In the genomic region with DNA sequence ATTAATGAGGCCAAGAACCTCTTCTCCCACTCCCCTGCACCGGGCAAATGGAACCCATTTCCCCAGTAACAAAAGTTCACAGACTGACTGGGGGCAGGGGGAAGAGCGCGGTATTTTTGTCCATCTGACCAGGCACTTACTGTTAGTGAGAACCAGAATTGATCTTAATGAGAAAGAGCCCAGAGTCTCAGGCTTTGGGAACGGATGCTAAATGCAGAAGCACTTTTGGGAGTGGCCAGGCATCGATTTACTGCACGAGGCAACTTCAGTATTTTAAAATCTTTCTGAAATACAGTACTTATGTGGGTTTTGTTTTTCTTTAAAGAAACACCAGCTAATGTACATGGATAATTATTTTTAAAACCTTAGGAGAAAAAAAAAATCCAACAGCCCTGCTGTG, we compare ENCODE assay signal across 25 mouse cellular contexts.
"Had no signal": no experiment of that assay in that cellular context is flagged by ENCODE, and none has a peak within 500 bp of the region (broad histone marks: within the 10 kb centered on the region; RNA-seq: fewer than 3 reads in every experiment).

No protein-coding gene starts in this region.

- ATAC-seq: hindbrain, postnatal 0 days; intestine, embryonic 16.5 days had no signal

- H3K9me3 ChIP-seq: heart, embryonic 13.5 days; heart, embryonic 15.5 days; hindbrain, embryonic 13.5 days; hindbrain, embryonic 15.5 days; kidney, embryonic 15.5 days; limb, embryonic 13.5 days; limb, embryonic 15.5 days had no signal

- DNase-seq: gastrocnemius, postnatal 14 days; gastrocnemius, postnatal 36 days; heart, postnatal 14 days; heart, postnatal 36 days; kidney, adult 11 months; kidney, adult 2 months; kidney, adult 9 months; kidney, postnatal 14 days; kidney, postnatal 36 days; layer of hippocampus, adult 9-11 months; layer of hippocampus, postnatal 36 days; left cerebral cortex, postnatal 4 days had no signal

- H3K4me1 ChIP-seq: hindbrain, embryonic 15.5 days; kidney, embryonic 15.5 days; limb, embryonic 13.5 days; limb, embryonic 15.5 days had no signal

- H3K27ac ChIP-seq: heart, adult 2 months; heart, embryonic 13.5 days; heart, embryonic 15.5 days; hindbrain, embryonic 13.5 days; hindbrain, embryonic 15.5 days; hindbrain, postnatal 0 days; kidney, embryonic 15.5 days; kidney, postnatal 0 days; limb, embryonic 13.5 days; limb, embryonic 15.5 days; liver, embryonic 14.5 days had no signal

- H3K4me2 ChIP-seq: heart, embryonic 13.5 days; heart, embryonic 15.5 days; hindbrain, embryonic 13.5 days; hindbrain, embryonic 15.5 days; kidney, embryonic 15.5 days; limb, embryonic 13.5 days; limb, embryonic 15.5 days; liver, embryonic 11.5 days had no signal

- H3K4me3 ChIP-seq: heart, adult 2 months; heart, embryonic 13.5 days; heart, embryonic 15.5 days; hindbrain, embryonic 13.5 days; hindbrain, embryonic 15.5 days; kidney, embryonic 15.5 days; limb, embryonic 13.5 days; limb, embryonic 15.5 days had no signal

- H3K36me3 ChIP-seq: heart, embryonic 13.5 days; heart, embryonic 15.5 days; hindbrain, embryonic 13.5 days; hindbrain, embryonic 15.5 days; kidney, embryonic 15.5 days; limb, embryonic 13.5 days; limb, embryonic 15.5 days had no signal

- H3K9ac ChIP-seq: heart, embryonic 13.5 days; heart, embryonic 15.5 days; hindbrain, embryonic 13.5 days; hindbrain, embryonic 15.5 days; kidney, embryonic 15.5 days; limb, embryonic 13.5 days; limb, embryonic 15.5 days; liver, embryonic 14.5 days had no signal

- H3K27me3 ChIP-seq: heart, embryonic 13.5 days; heart, embryonic 15.5 days; hindbrain, embryonic 13.5 days; hindbrain, embryonic 15.5 days; limb, embryonic 13.5 days; limb, embryonic 15.5 days had no signal
